Comparison of ENCODE assay signal across 26 mouse cellular contexts in the genomic region with DNA sequence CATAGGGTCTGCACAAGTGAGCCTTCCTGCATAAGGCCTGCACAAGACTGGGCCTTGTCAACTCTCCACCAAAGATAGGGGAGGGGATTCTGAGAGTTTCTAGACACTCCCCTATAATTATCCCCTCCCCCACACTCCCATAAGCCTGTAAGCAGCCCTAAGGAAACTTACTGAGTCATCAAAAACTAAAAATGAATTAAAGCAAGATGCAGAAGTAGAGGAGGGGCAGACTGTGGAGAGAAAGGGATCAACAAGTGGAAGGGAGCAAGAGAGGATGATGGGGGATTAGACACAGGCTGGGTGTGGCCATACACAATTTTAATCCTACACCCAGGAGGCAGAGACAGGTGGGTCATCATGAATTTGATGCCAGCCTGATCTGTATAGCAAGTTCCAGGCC.
"Had no signal": no experiment of that assay in that cellular context is flagged by ENCODE, and none has a peak within 500 bp of the region (broad histone marks: within the 10 kb centered on the region; RNA-seq: fewer than 3 reads in every experiment).

No protein-coding gene starts in this region.

- H3K36me3 ChIP-seq: embryonic facial prominence, embryonic 10.5 days; embryonic facial prominence, embryonic 12.5 days; embryonic facial prominence, embryonic 13.5 days; embryonic facial prominence, embryonic 15.5 days; forebrain, embryonic 10.5 days; forebrain, embryonic 12.5 days; forebrain, embryonic 15.5 days had no signal

- H3K27me3 ChIP-seq: embryonic facial prominence, embryonic 12.5 days; embryonic facial prominence, embryonic 13.5 days; embryonic facial prominence, embryonic 15.5 days; forebrain, embryonic 12.5 days; forebrain, embryonic 15.5 days had no signal

- DNase-seq: cerebellum, adult 9-11 months; cerebellum, postnatal 10 days; cerebellum, postnatal 14 days; cerebellum, postnatal 25 days; cerebellum, postnatal 36 days; embryo, embryonic 11 days; forebrain, postnatal 0 days; gastrocnemius, adult 2 months; gastrocnemius, postnatal 10 days; gastrocnemius, postnatal 14 days; gastrocnemius, postnatal 25 days; gastrocnemius, postnatal 36 days; heart, adult 11 months; heart, adult 18-20 months; heart, adult 2 months had no signal

- H3K4me3 ChIP-seq: embryonic facial prominence, embryonic 10.5 days; embryonic facial prominence, embryonic 12.5 days; embryonic facial prominence, embryonic 13.5 days; embryonic facial prominence, embryonic 15.5 days; erythroblast, embryonic 14.5 days; forebrain, embryonic 10.5 days; forebrain, embryonic 12.5 days; forebrain, embryonic 13.5 days; forebrain, embryonic 15.5 days; gastrocnemius, adult 2 months; heart, adult 2 months had no signal

- H3K4me1 ChIP-seq: embryonic facial prominence, embryonic 10.5 days; embryonic facial prominence, embryonic 12.5 days; embryonic facial prominence, embryonic 13.5 days; embryonic facial prominence, embryonic 15.5 days; forebrain, embryonic 10.5 days; forebrain, embryonic 12.5 days; forebrain, embryonic 13.5 days; forebrain, embryonic 15.5 days had no signal

- H3K4me2 ChIP-seq: embryonic facial prominence, embryonic 12.5 days; embryonic facial prominence, embryonic 13.5 days; embryonic facial prominence, embryonic 15.5 days; forebrain, embryonic 12.5 days; forebrain, embryonic 13.5 days; forebrain, embryonic 15.5 days had no signal

- H3K27ac ChIP-seq: embryonic facial prominence, embryonic 10.5 days; embryonic facial prominence, embryonic 12.5 days; embryonic facial prominence, embryonic 13.5 days; embryonic facial prominence, embryonic 15.5 days; forebrain, embryonic 10.5 days; forebrain, embryonic 12.5 days; forebrain, embryonic 13.5 days; forebrain, embryonic 15.5 days; gastrocnemius, adult 2 months; heart, adult 2 months had no signal

- H3K9ac ChIP-seq: embryonic facial prominence, embryonic 12.5 days; embryonic facial prominence, embryonic 13.5 days; embryonic facial prominence, embryonic 15.5 days; forebrain, embryonic 12.5 days; forebrain, embryonic 13.5 days; forebrain, embryonic 15.5 days; forebrain, postnatal 0 days had no signal

- H3K9me3 ChIP-seq: embryonic facial prominence, embryonic 10.5 days; embryonic facial prominence, embryonic 12.5 days; embryonic facial prominence, embryonic 13.5 days; embryonic facial prominence, embryonic 15.5 days; forebrain, embryonic 10.5 days; forebrain, embryonic 12.5 days; forebrain, embryonic 13.5 days; forebrain, embryonic 15.5 days had no signal

- ATAC-seq: forebrain, embryonic 13.5 days; forebrain, embryonic 14.5 days; forebrain, embryonic 15.5 days; forebrain, embryonic 16.5 days; forebrain, postnatal 0 days had no signal
